Mouse (Mus musculus): ENCODE data around the gene Mefv.
A peak's percentile ranks its signal among the peaks of the same experiment; 100 is the strongest.
"Not testable (repeated sequence)": the region's sequence is repeated elsewhere in the genome, so short reads cannot be mapped to it uniquely, and the experiment has no call there.

Mefv gene

GRCm38 (mm10) chr16:3717980-3718379 lies at the start of gene Mefv:
Gene Mefv, minus strand, starts transcription at chr16:3718097.
- DNase-seq, result no peak

DNA sequence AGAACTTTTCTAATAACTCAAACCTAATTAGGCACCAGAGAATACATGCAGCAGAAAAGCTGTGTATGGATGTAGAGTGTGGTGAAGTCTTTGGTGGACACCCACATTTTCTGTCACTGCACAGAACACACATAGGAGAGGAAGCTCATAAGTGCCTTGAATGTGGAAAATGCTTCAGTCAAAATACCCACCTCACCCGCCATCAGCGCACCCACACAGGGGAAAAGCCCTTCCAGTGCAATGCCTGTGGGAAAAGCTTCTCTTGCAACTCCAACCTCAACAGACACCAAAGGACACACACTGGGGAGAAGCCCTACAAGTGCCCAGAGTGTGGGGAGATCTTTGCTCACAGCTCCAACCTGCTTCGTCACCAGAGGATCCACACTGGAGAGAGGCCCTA lies 31.1 kb upstream of the Mefv start:
- no peak for DNase-seq

GRCm38 (mm10) chr16:3745656-3746055 lies 27.8 kb upstream of the Mefv start:
- DNase-seq, result no peak

- DNase-seq, result no peak
Observed at GRCm38 (mm10) chr16:3744186-3744700, 26.3 kb upstream of the Mefv start.

GRCm38 (mm10) chr16:3743503-3744185 lies 25.7 kb upstream of the Mefv start, which contains the start of gene Zfp263:
Gene Zfp263, plus strand, starts transcription at chr16:3744093.
- DNase-seq, result peak; percentile 96

DNA sequence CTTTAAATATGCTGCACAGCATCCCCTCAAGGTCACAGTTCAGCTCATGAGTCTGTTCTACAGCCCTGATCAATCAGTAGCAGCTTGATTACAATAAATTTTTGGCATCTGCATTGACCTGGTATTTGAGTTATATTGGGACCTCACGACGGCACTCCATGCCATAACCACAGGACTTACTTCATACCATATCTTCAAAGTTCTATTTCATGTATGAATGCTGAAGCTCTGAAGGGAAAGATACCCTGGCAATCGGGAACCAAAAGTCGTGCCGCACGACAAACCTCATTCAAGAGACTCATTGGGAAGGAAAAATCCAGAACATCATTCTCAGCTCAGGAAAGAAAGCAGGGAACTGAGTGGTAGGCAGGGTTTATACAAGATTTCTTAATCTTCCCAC lies 24.6 kb upstream of the Mefv start:
- peak; percentile 6 for DNase-seq

GRCm38 (mm10) chr16:3733198-3733732 lies 15.4 kb upstream of the Mefv start:
- no peak for DNase-seq

DNA sequence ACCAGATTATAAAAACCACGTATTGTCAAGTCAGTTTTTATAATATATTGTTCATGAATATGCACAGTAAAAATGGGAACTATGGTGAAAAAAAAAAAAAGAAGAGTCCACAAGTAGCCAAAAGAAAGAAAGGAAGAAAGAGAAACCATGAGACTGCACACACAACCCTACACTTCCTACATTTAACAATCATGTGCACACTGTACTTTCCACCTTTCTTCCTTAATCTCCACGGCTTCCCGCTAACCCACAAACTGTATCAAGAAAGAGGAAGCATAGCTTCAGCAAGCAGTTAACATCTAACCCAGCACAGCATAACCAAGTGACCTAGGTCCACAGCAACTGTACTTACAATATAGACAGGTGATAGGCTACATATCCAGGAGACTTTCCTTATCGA lies 14.7 kb upstream of the Mefv start:
- no peak for DNase-seq

GRCm38 (mm10) chr16:3727980-3728720 lies 10.3 kb upstream of the Mefv start:
- no peak for DNase-seq

- DNase-seq, result no peak
Observed at GRCm38 (mm10) chr16:3723231-3723630, 5.3 kb upstream of the Mefv start.

GRCm38 (mm10) chr16:3714731-3715130 lies 3.2 kb downstream of the Mefv start:
- no peak for DNase-seq

GRCm38 (mm10) chr16:3706680-3707079 lies 11.2 kb downstream of the Mefv start:
- no peak for DNase-seq

GRCm38 (mm10) chr16:3700893-3701292 lies 17.0 kb downstream of the Mefv start:
- no peak for DNase-seq

- no peak for DNase-seq
Observed at GRCm38 (mm10) chr16:3699281-3699680, 18.6 kb downstream of the Mefv start.

DNA sequence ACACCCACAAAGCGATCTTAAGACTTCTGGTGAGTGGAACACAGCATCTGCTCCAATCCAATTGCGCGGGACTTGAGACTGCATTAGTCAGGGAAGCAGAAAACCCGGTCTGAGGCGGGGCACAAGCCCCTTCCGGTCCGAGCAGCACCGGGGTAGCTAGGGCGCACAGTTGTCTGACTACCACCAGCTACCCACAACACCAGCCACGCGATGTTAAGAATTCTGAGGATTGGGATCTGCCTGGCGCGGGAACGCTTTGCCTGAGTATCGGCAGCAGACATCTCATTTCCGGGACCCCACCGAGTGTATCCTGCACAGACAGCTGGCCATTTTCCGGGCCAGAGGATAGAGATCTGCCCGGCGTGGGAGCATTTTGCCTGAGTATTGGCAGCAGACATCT lies 28.3 kb downstream of the Mefv start:
- not testable (repeated sequence) for DNase-seq

All from kidney, adult 9 months (tissue).